ENCODE assay signal across 9 mouse cellular contexts in the genomic region with DNA sequence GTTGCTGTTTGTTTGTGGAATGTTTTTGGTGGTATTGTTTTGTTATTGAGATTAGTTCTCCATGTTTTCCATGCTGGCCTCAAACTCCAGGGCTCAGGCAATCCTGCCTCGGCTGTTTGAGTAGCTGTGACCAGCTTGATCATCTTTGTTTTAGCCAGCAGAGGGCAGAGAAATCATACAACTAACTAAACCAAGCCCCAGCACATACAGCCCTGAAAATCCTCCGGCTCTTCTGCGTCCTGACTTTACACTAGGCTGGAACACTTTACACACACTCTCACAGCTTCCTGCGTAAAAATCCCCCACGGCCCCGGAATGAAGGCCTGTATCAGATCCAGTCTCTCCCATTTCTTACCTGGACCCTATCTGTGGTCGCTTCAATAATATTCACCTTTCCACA. TPM values are rescaled to one million over a fixed set of nuclear protein-coding genes. Genes with fewer than 3 reads are reported as not detected.
DNase-seq lines count a peak whose midpoint lies in the region; ATAC-seq lines count a peak whose summit lies in the region.
"Had no signal": no experiment of that assay in that cellular context is flagged by ENCODE, and none has a peak within 500 bp of the region (broad histone marks: within the 10 kb centered on the region; RNA-seq: fewer than 3 reads in every experiment).

No protein-coding gene starts in this region.

- no peak overlapping the region for H3K27ac ChIP-seq in midbrain, embryonic 12.5 days (replicated peaks)

- no peak overlapping the region for H3K9ac ChIP-seq in midbrain, embryonic 12.5 days (replicated peaks)

- WGBS in midbrain, embryonic 12.5 days = 40% methylated on average over 7 of the region's 7 CpGs

- H3K9me3 ChIP-seq in midbrain, embryonic 12.5 days = no peaks in the 10 kb centered on the region

- H3K4me3 ChIP-seq in midbrain, embryonic 12.5 days = no peak overlapping the region

- H3K27me3 ChIP-seq in midbrain, embryonic 12.5 days = no peaks in the 10 kb centered on the region

- DNase-seq in layer of hippocampus, adult 11-12 months (ENCODE audit: low spot score) = peak; percentile 31
- no peak for DNase-seq in layer of hippocampus, postnatal 25 days (ENCODE audit: extremely low spot score in 1 of 2, low spot score in 1 of 2)
- DNase-seq in R1 (ENCODE audit: low read depth, low spot score) = peak; percentile 83
- DNase-seq in embryo, embryonic 9.5 days (ENCODE audit: extremely low spot score) = peak; percentile 7
- peak; percentile 57 for DNase-seq in kidney, postnatal 10 days
- DNase-seq in urinary bladder, adult 18-20 months (ENCODE audit: low spot score in 2 of 2) = no peak
- no peak for DNase-seq in gastrocnemius, postnatal 25 days

- H3K36me3 ChIP-seq in midbrain, embryonic 12.5 days = no peaks in the 10 kb centered on the region

- H3K4me1 ChIP-seq in midbrain, embryonic 12.5 days = no peaks in the 10 kb centered on the region

- H3K4me2 ChIP-seq in midbrain, embryonic 12.5 days (replicated peaks) = no peak overlapping the region

- peak; percentile 49; the same call in 1 of the 2 replicates for ATAC-seq in midbrain, embryonic 12.5 days (ENCODE audit: low FRiP score, low read depth)

RNA-seq across cellular contexts. Expression of a gene that starts 6.6 kb away (rescaled TPM):
- total RNA-seq in layer of hippocampus, postnatal 25 days (2021) = 1 to 10 TPM; 1.7 to 2.9 TPM
- polyA plus RNA-seq in midbrain, embryonic 12.5 days (2016; fragmentation: Nextera tagmentation; extraction: Ambion mirVana) = 1.7 and 2.8 TPM in 2 replicates
- 1 to 10 TPM; 1.8 to 1.9 TPM for total RNA-seq in gastrocnemius, postnatal 25 days (2021)

RNA-seq across cellular contexts. Expression of a gene that starts 14.2 kb away (rescaled TPM):
- total RNA-seq in layer of hippocampus, postnatal 25 days (2021) = not detected
- not detected in 2 replicates for polyA plus RNA-seq in midbrain, embryonic 12.5 days (2016; fragmentation: Nextera tagmentation; extraction: Ambion mirVana)
- not detected for total RNA-seq in gastrocnemius, postnatal 25 days (2021)
- total RNA-seq: left cerebral cortex, postnatal 36 days had no signal

RNA-seq across cellular contexts. Expression of a gene that starts 30.6 kb away (rescaled TPM):
- total RNA-seq in layer of hippocampus, postnatal 25 days (2021) = not detected
- polyA plus RNA-seq in midbrain, embryonic 12.5 days (2016; fragmentation: Nextera tagmentation; extraction: Ambion mirVana) = not detected in 2 replicates
- total RNA-seq in gastrocnemius, postnatal 25 days (2021) = not detected
- total RNA-seq: left cerebral cortex, postnatal 36 days had no signal

RNA-seq across cellular contexts. Expression of a gene that starts 42.0 kb away (rescaled TPM):
- total RNA-seq in layer of hippocampus, postnatal 25 days (2021) = not detected
- not detected in 2 replicates for polyA plus RNA-seq in midbrain, embryonic 12.5 days (2016; fragmentation: Nextera tagmentation; extraction: Ambion mirVana)
- total RNA-seq in gastrocnemius, postnatal 25 days (2021) = not detected
- total RNA-seq: left cerebral cortex, postnatal 36 days had no signal

Comparison
In these comparisons a context has a peak if more than half of its experiments do, and no peak if none do; other contexts are left out.
1. DNase-seq: peak in layer of hippocampus, adult 11-12 months (single experiment), R1 (single experiment), embryo, embryonic 9.5 days (single experiment) and kidney, postnatal 10 days (single experiment); none in layer of hippocampus, postnatal 25 days (0 of 2), urinary bladder, adult 18-20 months (0 of 2) and gastrocnemius, postnatal 25 days (single experiment).